Mouse (Mus musculus) heart, adult 2 months (tissue): Measurements from ENCODE around the gene Cmtm1.

ENCODE experiments used
- CTCF ChIP-seq: fragments of 200-600 bp; IDR thresholded peaks from 2 replicates; pipeline ENCODE4 v1.8.1; 2022; ENCODE audit warnings: antibody characterized with exemption, mild to moderate bottlenecking, moderate library complexity
- POLR2A ChIP-seq: fragments of 200-500 bp; IDR thresholded peaks from 2 replicates; pipeline ENCODE4 v1.6.1; 2011; ENCODE audit warnings: mild to moderate bottlenecking, low read depth, low read length, control low read depth; ENCODE audit not compliant: insufficient read depth

DNA sequence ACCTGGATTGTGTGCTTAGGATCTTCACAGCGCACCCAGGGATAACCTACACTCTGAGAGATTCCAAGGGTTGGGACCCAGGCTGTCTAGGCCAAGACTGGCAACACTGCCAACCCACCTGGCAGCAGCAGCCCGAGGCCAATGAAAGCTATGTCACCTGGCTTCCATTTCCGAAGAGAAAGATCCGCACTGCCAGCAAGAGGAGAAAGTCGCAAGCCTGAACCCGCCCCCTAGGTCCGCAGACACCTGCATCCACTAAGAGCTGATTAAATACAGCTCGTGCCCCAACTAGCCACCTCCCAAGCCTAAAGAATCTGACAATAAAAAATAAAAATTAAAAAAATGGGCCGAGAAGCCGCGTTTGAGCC, 62.1 kb downstream of the Cmtm1 start:
- TF ChIP-seq CTCF (no peak), POLR2A (no peak)
